Mouse (Mus musculus): Measurements from ENCODE around the gene Zfp383. TPM values are rescaled to one million over a fixed set of nuclear protein-coding genes. Genes with fewer than 3 reads are reported as not detected.
"Not testable (repeated sequence)": the region's sequence is repeated elsewhere in the genome, so short reads cannot be mapped to it uniquely, and the experiment has no call there.

Zfp383 gene
- total RNA-seq (2021) (1 to 10 TPM; 5.5 to 6.3 TPM), polyA plus RNA-seq (2012; rRNA removed) (2.4 and 5.0 TPM in 2 replicates)
- long read RNA-seq = 0 reads

GRCm38 (mm10) chr7:29908130-29908950 is at the start of gene Zfp383:
Gene Zfp383 (plus strand): TSS chr7:29908223.
- WGBS = under 1% methylated on average over 33 of the region's 33 CpGs
- Histone ChIP-seq H3K4me3 (peak within 1 kb of the TSS; percentile 69), H3K4me1 (ENCODE audit: control insufficient read depth, insufficient read depth, low read length) (no peaks in the 10 kb centered on the region; the same call in 1 of the 2 replicates), H3K9ac (ENCODE audit: low read depth, low read length) (peak within 1 kb of the TSS; percentile 69), H3K36me3 (ENCODE audit: control insufficient read depth, insufficient read depth, low read length) (peaks cover 7% of the 10 kb centered on the region), H3K27ac (peak within 1 kb of the TSS; percentile 91), H3K27me3 (ENCODE audit: control insufficient read depth, insufficient read depth, low read length) (no peaks in the 10 kb centered on the region), H3K79me2 (replicated peaks; ENCODE audit: control insufficient read depth, insufficient read depth, low read length) (peaks cover 3% of the 10 kb centered on the region; the same call in 1 of the 2 replicates)
- peak; percentile 88 to 90 for DNase-seq
- intact Hi-C loops (cut with DNase I) = loop anchor here (2.0 to 5.0 kb wide), 4 partner anchors 74 to 184 kb away; partner anchors contain the start of genes Gm26920, Zfp14, Zfp260 and Zfp566
- TF ChIP-seq POLR2A (IDR thresholded peaks at IDR 0.05; ENCODE audit: insufficient read depth, low read depth, low read length) (peak; percentile 70), EP300 (IDR thresholded peaks at IDR 0.05; ENCODE audit: insufficient read depth, low read depth, low read length) (peak; percentile 62; the same call in 1 of the 2 replicates), CTCF (IDR thresholded peaks at IDR 0.05) (no peak)

- peak within 1 kb of the TSS; percentile 71 for H3K9ac ChIP-seq (ENCODE audit: low read depth, low read length)
- DNase-seq = peak; percentile 85 to 90
- H3K27ac ChIP-seq = peak within 1 kb of the TSS; percentile 10; the same call in 1 of the 2 replicates
- TF ChIP-seq CTCF (IDR thresholded peaks at IDR 0.05) (peak; percentile 33), POLR2A (IDR thresholded peaks at IDR 0.05; ENCODE audit: insufficient read depth, low read depth, low read length) (peak; percentile 74), EP300 (IDR thresholded peaks at IDR 0.05; ENCODE audit: insufficient read depth, low read depth, low read length) (0 out of 2 replicates have a peak, but pooled peaks have one; percentile 34)
- no peaks in the 10 kb centered on the region for H3K4me1 ChIP-seq (ENCODE audit: control insufficient read depth, insufficient read depth, low read length)
- no peaks in the 10 kb centered on the region for H3K79me2 ChIP-seq (replicated peaks; ENCODE audit: control insufficient read depth, insufficient read depth, low read length)
- intact Hi-C loops (cut with DNase I) = loop anchor here (2.0 to 5.0 kb wide), 2 partner anchors 45 to 93 kb away; partner anchors contain the start of gene Zfp84
- WGBS = 4% methylated on average over 32 of the region's 32 CpGs
- peak within 1 kb of the TSS; percentile 79 for H3K4me3 ChIP-seq
- no peaks in the 10 kb centered on the region for H3K27me3 ChIP-seq (ENCODE audit: control insufficient read depth, insufficient read depth, low read length)
- no peaks in the 10 kb centered on the region for H3K36me3 ChIP-seq (ENCODE audit: control insufficient read depth, insufficient read depth, low read length)
These were observed 48.2 kb upstream of the Zfp383 start, which contains the start of gene Zfp420 for GRCm38 (mm10) chr7:29859532-29860517. Gene Zfp420 (plus strand): TSS chr7:29859979.

GRCm38 (mm10) chr7:29861660-29862059 is 46.4 kb upstream of the Zfp383 start:
- WGBS = 93% methylated on average over 7 of the region's 7 CpGs

GRCm38 (mm10) chr7:29874256-29874655 is 33.8 kb upstream of the Zfp383 start:
- no peak for DNase-seq
- Histone ChIP-seq H3K4me1 (ENCODE audit: control insufficient read depth, insufficient read depth, low read length) (no peaks in the 10 kb centered on the region), H3K4me3 (no peak overlapping the region), H3K27ac (no peak overlapping the region), H3K27me3 (ENCODE audit: control insufficient read depth, insufficient read depth, low read length) (no peaks in the 10 kb centered on the region), H3K9ac (ENCODE audit: low read depth, low read length) (no peak overlapping the region), H3K79me2 (replicated peaks; ENCODE audit: control insufficient read depth, insufficient read depth, low read length) (no peaks in the 10 kb centered on the region), H3K36me3 (ENCODE audit: control insufficient read depth, insufficient read depth, low read length) (no peaks in the 10 kb centered on the region; the same call in none of the 2 replicates)
- TF ChIP-seq POLR2A (IDR thresholded peaks at IDR 0.05; ENCODE audit: insufficient read depth, low read depth, low read length) (no peak), CTCF (IDR thresholded peaks at IDR 0.05) (no peak), EP300 (IDR thresholded peaks at IDR 0.05; ENCODE audit: insufficient read depth, low read depth, low read length) (no peak)
- intact Hi-C loops (cut with DNase I) = no loop called here
- WGBS = 93% methylated on average over 10 of the region's 10 CpGs

More at GRCm38 (mm10) chr7:29861660-29862059, 46.4 kb upstream of the Zfp383 start:
- Histone ChIP-seq H3K27me3 (ENCODE audit: control insufficient read depth, insufficient read depth, low read length) (no peaks in the 10 kb centered on the region), H3K27ac (no peak overlapping the region), H3K36me3 (ENCODE audit: control insufficient read depth, insufficient read depth, low read length) (no peaks in the 10 kb centered on the region), H3K4me3 (no peak overlapping the region), H3K79me2 (replicated peaks; ENCODE audit: control insufficient read depth, insufficient read depth, low read length) (no peaks in the 10 kb centered on the region), H3K9ac (ENCODE audit: low read depth, low read length) (no peak overlapping the region), H3K4me1 (ENCODE audit: control insufficient read depth, insufficient read depth, low read length) (no peaks in the 10 kb centered on the region)
- no peak for DNase-seq
- intact Hi-C loops (cut with DNase I) = loop anchor here (2.0 kb wide), 1 partner anchor 43 kb away; no protein-coding TSS in a partner anchor
- TF ChIP-seq CTCF (IDR thresholded peaks at IDR 0.05) (0 out of 2 replicates have a peak, but pooled peaks have one; percentile 12), EP300 (IDR thresholded peaks at IDR 0.05; ENCODE audit: insufficient read depth, low read depth, low read length) (no peak), POLR2A (IDR thresholded peaks at IDR 0.05; ENCODE audit: insufficient read depth, low read depth, low read length) (no peak)

GRCm38 (mm10) chr7:29877561-29877960 is 30.5 kb upstream of the Zfp383 start:
- H3K4me1 ChIP-seq (ENCODE audit: control insufficient read depth, insufficient read depth, low read length); H3K79me2 ChIP-seq (replicated peaks; ENCODE audit: control insufficient read depth, insufficient read depth, low read length); H3K4me3 ChIP-seq; H3K27ac ChIP-seq; H3K27me3 ChIP-seq (ENCODE audit: control insufficient read depth, insufficient read depth, low read length); DNase-seq; intact Hi-C loops (cut with DNase I); H3K36me3 ChIP-seq (ENCODE audit: control insufficient read depth, insufficient read depth, low read length); H3K9ac ChIP-seq (ENCODE audit: low read depth, low read length): not testable (repeated sequence)
- 93% methylated on average over 9 of the region's 9 CpGs for WGBS

Measured in heart, adult 2 months (tissue).